Comparison of ENCODE assay signal across 13 mouse cellular contexts in genomic region chr9:77482281-77482680, GRCm38 (mm10).
DNase-seq lines count a peak whose midpoint lies in the region; ATAC-seq and TF ChIP-seq lines count a peak whose summit lies in the region.
"Had no signal": no experiment of that assay in that cellular context is flagged by ENCODE, and none has a peak within 500 bp of the region (broad histone marks: within the 10 kb centered on the region; RNA-seq: fewer than 3 reads in every experiment).

No protein-coding gene starts in this region.

- H3K4me2 ChIP-seq in kidney, embryonic 14.5 days (replicated peaks; ENCODE audit: low read depth, low read length) = no peak overlapping the region
- H3K4me2 ChIP-seq in forebrain, postnatal 0 days (ENCODE audit: low read depth) = no peak overlapping the region
- H3K4me2 ChIP-seq: liver, embryonic 13.5 days; neural tube, embryonic 13.5 days had no signal

- H3K4me3 ChIP-seq in kidney, embryonic 14.5 days (ENCODE audit: low read length) = no peak overlapping the region
- no peak overlapping the region for H3K4me3 ChIP-seq in forebrain, postnatal 0 days (ENCODE audit: low read depth, low read length)
- H3K4me3 ChIP-seq: liver, embryonic 13.5 days; neural tube, embryonic 13.5 days had no signal

- POLR2A ChIA-PET in Patski (lab: Charles Lee) = no interaction called here

- no peak for DNase-seq in kidney, adult 18-20 months
- no peak for DNase-seq in Patski (ENCODE audit: low read depth, low spot score)
- DNase-seq in forebrain, postnatal 0 days = no peak
- peak; percentile 58 for DNase-seq in large intestine, adult 2 months (ENCODE audit: low read depth, low spot score)
- DNase-seq in kidney, postnatal 14 days = no peak
- DNase-seq in gastrocnemius, adult 8-10 months (ENCODE audit: low spot score in 2 of 2) = no peak
- DNase-seq: adrenal gland, postnatal 25 days; cerebellum, adult 8-10 months; gastrocnemius, postnatal 10 days; kidney, adult 8-10 months; liver, embryonic 13.5 days had no signal

- CTCF ChIA-PET in Patski (lab: Charles Lee) = interaction anchor here (0.9 kb wide), 1 partner anchor 52 kb away, joined by 3 read pairs; no protein-coding TSS in a partner anchor

- no peak for TF ChIP-seq CTCF in Patski (IDR thresholded peaks at IDR 0.05)
- TF ChIP-seq CTCF in forebrain, postnatal 0 days (IDR thresholded peaks at IDR 0.05; ENCODE audit: low read depth) = no peak

- H3K36me3 ChIP-seq in kidney, embryonic 14.5 days (ENCODE audit: control insufficient read depth, insufficient read depth, low read length) = no peaks in the 10 kb centered on the region
- H3K36me3 ChIP-seq in forebrain, postnatal 0 days (ENCODE audit: insufficient read depth) = no peaks in the 10 kb centered on the region
- H3K36me3 ChIP-seq: liver, embryonic 13.5 days; neural tube, embryonic 13.5 days had no signal

- peak; percentile 17; the same call in 1 of the 2 replicates for ATAC-seq in kidney, embryonic 14.5 days (ENCODE audit: low FRiP score, low TSS enrichment)
- ATAC-seq in Patski = peak; percentile 82
- 0 out of 2 replicates have a peak, but pooled peaks have one; percentile 8 for ATAC-seq in forebrain, postnatal 0 days

- in situ Hi-C loops in Patski (cut with MboI; ENCODE audit: low pct_unique_long_range_greater_than_20kb) = no loop called here

- H3K27me3 ChIP-seq in kidney, embryonic 14.5 days (ENCODE audit: control insufficient read depth, insufficient read depth, low read length) = no peaks in the 10 kb centered on the region
- no peaks in the 10 kb centered on the region for H3K27me3 ChIP-seq in Patski
- H3K27me3 ChIP-seq in forebrain, postnatal 0 days (ENCODE audit: insufficient read depth, low read length) = no peaks in the 10 kb centered on the region
- H3K27me3 ChIP-seq: liver, embryonic 13.5 days; neural tube, embryonic 13.5 days had no signal

- H3K4me1 ChIP-seq in kidney, embryonic 14.5 days (ENCODE audit: control insufficient read depth, insufficient read depth, low read length) = peaks cover 8% of the 10 kb centered on the region; the same call in 1 of the 2 replicates
- peaks cover 24% of the 10 kb centered on the region for H3K4me1 ChIP-seq in forebrain, postnatal 0 days (ENCODE audit: insufficient read depth)

- no peak overlapping the region for H3K27ac ChIP-seq in kidney, embryonic 14.5 days (ENCODE audit: low read depth, low read length)
- no peak overlapping the region for H3K27ac ChIP-seq in forebrain, postnatal 0 days (ENCODE audit: low read depth, low read length)
- H3K27ac ChIP-seq: liver, embryonic 13.5 days had no signal

- H3K9me3 ChIP-seq in kidney, embryonic 14.5 days (ENCODE audit: control insufficient read depth, low read length) = no peaks in the 10 kb centered on the region
- H3K9me3 ChIP-seq in forebrain, postnatal 0 days (ENCODE audit: low read length) = no peaks in the 10 kb centered on the region
- H3K9me3 ChIP-seq: liver, embryonic 13.5 days; neural tube, embryonic 13.5 days had no signal

- H3K9ac ChIP-seq in kidney, embryonic 14.5 days (ENCODE audit: low read depth, low read length) = no peak overlapping the region
- H3K9ac ChIP-seq in forebrain, postnatal 0 days = no peak overlapping the region
- H3K9ac ChIP-seq: liver, embryonic 13.5 days; neural tube, embryonic 13.5 days had no signal

- WGBS in kidney, embryonic 14.5 days = 63% methylated on average over 5 of the region's 5 CpGs
- 46% methylated on average over 5 of the region's 5 CpGs for WGBS in forebrain, postnatal 0 days
- 34% methylated on average over 5 of the region's 5 CpGs for WGBS in large intestine, adult 2 months

Comparison
In these comparisons a context has a peak if more than half of its experiments do, and no peak if none do; other contexts are left out.
1. ATAC-seq: peak in every context shown above with its lines; median percentile 82 in Patski; 17 in kidney, embryonic 14.5 days; 8 in forebrain, postnatal 0 days.